Mouse (Mus musculus): ENCODE measurements around the gene Faf1. TPM values are rescaled to one million over a fixed set of nuclear protein-coding genes. Genes with fewer than 3 reads are reported as not detected.

The Faf1 gene
- total RNA-seq, 2 experiments from 2014 or later: 26.7 to 26.8 TPM

- DNase-seq (ENCODE audit: low spot score in 2 of 2): no peak
These were observed 301.9 kb downstream of the Faf1 start for GRCm38 (mm10) chr4:109978068-109978857.

- DNase-seq (ENCODE audit: low spot score in 2 of 2): no peak
These were observed 302.5 kb downstream of the Faf1 start for GRCm38 (mm10) chr4:109978858-109979340.

- no peak for DNase-seq (ENCODE audit: low spot score in 2 of 2)
These were observed 303.3 kb downstream of the Faf1 start for GRCm38 (mm10) chr4:109979461-109980320.

- DNase-seq (ENCODE audit: low spot score in 2 of 2): no peak
These were observed 304.1 kb downstream of the Faf1 start for GRCm38 (mm10) chr4:109980321-109981082.

- DNase-seq (ENCODE audit: low spot score in 2 of 2): no peak
These were observed 304.9 kb downstream of the Faf1 start for GRCm38 (mm10) chr4:109981083-109981870.

GRCm38 (mm10) chr4:109981871-109982680, 305.7 kb downstream of the Faf1 start:
- DNase-seq (ENCODE audit: low spot score in 2 of 2): peak in 1 of 2 experiments; percentile 33

GRCm38 (mm10) chr4:109982681-109983265, 306.4 kb downstream of the Faf1 start:
- no peak for DNase-seq (ENCODE audit: low spot score in 2 of 2)

- DNase-seq (ENCODE audit: low spot score in 2 of 2): no peak
These were observed 307.1 kb downstream of the Faf1 start for GRCm38 (mm10) chr4:109983281-109984001.

GRCm38 (mm10) chr4:109984011-109984411, 307.6 kb downstream of the Faf1 start:
- no peak for DNase-seq (ENCODE audit: low spot score in 2 of 2)

GRCm38 (mm10) chr4:109984496-109985423, 308.4 kb downstream of the Faf1 start:
- DNase-seq (ENCODE audit: low spot score in 2 of 2): no peak

GRCm38 (mm10) chr4:109985424-109986172, 309.2 kb downstream of the Faf1 start:
- no peak for DNase-seq (ENCODE audit: low spot score in 2 of 2)

GRCm38 (mm10) chr4:109986301-109986700, 309.9 kb downstream of the Faf1 start:
- DNase-seq (ENCODE audit: low spot score in 2 of 2): no peak

GRCm38 (mm10) chr4:109986748-109987355, 310.5 kb downstream of the Faf1 start:
- DNase-seq (ENCODE audit: low spot score in 2 of 2): no peak

- DNase-seq (ENCODE audit: low spot score in 2 of 2): no peak
These were observed 311.4 kb downstream of the Faf1 start for GRCm38 (mm10) chr4:109987560-109988362.

- DNase-seq (ENCODE audit: low spot score in 2 of 2): no peak
These were observed 312.0 kb downstream of the Faf1 start for GRCm38 (mm10) chr4:109988411-109988810.
